Mouse (Mus musculus): ENCODE data around the gene Pfdn6. TPM values are rescaled to one million over a fixed set of nuclear protein-coding genes. Genes with fewer than 3 reads are reported as not detected.

Pfdn6 gene
- polyA plus RNA-seq, 1 experiment from 2014 or later = 132 TPM

DNA sequence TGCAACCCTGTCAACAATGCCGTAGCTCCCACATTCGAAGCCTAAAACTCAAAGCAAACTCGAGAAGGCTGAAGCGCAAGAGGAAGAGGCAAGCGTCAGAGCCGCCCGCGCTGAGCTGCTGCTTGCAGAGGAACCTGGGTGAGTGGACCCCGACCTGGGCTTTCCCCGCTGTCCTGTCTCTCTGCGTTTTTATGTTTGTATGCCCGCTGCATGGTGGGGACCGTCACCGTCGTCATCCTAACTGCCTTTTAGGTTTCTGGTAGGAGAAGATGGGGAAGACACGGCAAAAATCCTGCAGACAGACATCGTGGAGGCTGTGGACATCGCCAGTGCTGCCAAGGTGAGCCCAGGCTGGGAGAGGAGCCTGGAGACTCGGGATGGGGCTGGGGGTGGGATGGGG lies 1.2 kb upstream of the Pfdn6 start:
- Histone ChIP-seq H3K4me3 (peak overlapping the region; percentile 72), H3K4me2 (peak overlapping the region; percentile 93), H3K4me1 (peaks cover 23% of the 10 kb centered on the region), H3K27me3 (no peaks in the 10 kb centered on the region), H3K36me3 (peaks cover 54% of the 10 kb centered on the region), H3K27ac (no peak overlapping the region), H3K9ac (peak overlapping the region; percentile 79), H3K9me3 (no peaks in the 10 kb centered on the region)
- no peak for ATAC-seq (ENCODE audit: insufficient number of reproducible peaks, low FRiP score, low TSS enrichment, low read depth)
- WGBS = 53% methylated on average over 19 of the region's 19 CpGs

GRCm38 (mm10) chr17:33940981-33941380 lies 838 bp upstream of the Pfdn6 start:
- Histone ChIP-seq H3K9me3 (no peaks in the 10 kb centered on the region), H3K4me2 (peak overlapping the region; percentile 93), H3K27ac (no peak overlapping the region), H3K4me3 (peak overlapping the region; percentile 72), H3K36me3 (peaks cover 52% of the 10 kb centered on the region), H3K9ac (peak overlapping the region; percentile 79), H3K27me3 (no peaks in the 10 kb centered on the region), H3K4me1 (peaks cover 23% of the 10 kb centered on the region)
- ATAC-seq (ENCODE audit: insufficient number of reproducible peaks, low FRiP score, low TSS enrichment, low read depth) = no peak
- 2% methylated on average over 26 of the region's 26 CpGs for WGBS

- H3K4me3 ChIP-seq = no peak overlapping the region
- H3K9ac ChIP-seq = no peak overlapping the region
- peak overlapping the region; percentile 93; the same call in 1 of the 2 replicates for H3K4me2 ChIP-seq
- no peaks in the 10 kb centered on the region for H3K9me3 ChIP-seq
- no peak for ATAC-seq (ENCODE audit: insufficient number of reproducible peaks, low FRiP score, low TSS enrichment, low read depth)
- H3K27ac ChIP-seq = no peak overlapping the region
- 81% methylated on average over 11 of the region's 11 CpGs for WGBS
- H3K36me3 ChIP-seq = peaks cover 49% of the 10 kb centered on the region
- peaks cover 23% of the 10 kb centered on the region for H3K4me1 ChIP-seq
- no peaks in the 10 kb centered on the region for H3K27me3 ChIP-seq
These were observed 1.4 kb downstream of the Pfdn6 start for GRCm38 (mm10) chr17:33938783-33939182.

GRCm38 (mm10) chr17:33936993-33937392 lies 3.1 kb downstream of the Pfdn6 start:
- Histone ChIP-seq H3K4me3 (no peak overlapping the region), H3K27me3 (no peaks in the 10 kb centered on the region), H3K4me2 (no peak overlapping the region), H3K4me1 (peaks cover 25% of the 10 kb centered on the region), H3K9me3 (no peaks in the 10 kb centered on the region), H3K36me3 (peaks cover 57% of the 10 kb centered on the region), H3K27ac (no peak overlapping the region), H3K9ac (no peak overlapping the region)
- 87% methylated on average over 15 of the region's 15 CpGs for WGBS
- ATAC-seq (ENCODE audit: insufficient number of reproducible peaks, low FRiP score, low TSS enrichment, low read depth) = no peak

GRCm38 (mm10) chr17:33935422-33936055 lies 4.6 kb downstream of the Pfdn6 start:
- H3K9me3 ChIP-seq = no peaks in the 10 kb centered on the region
- no peak overlapping the region for H3K4me2 ChIP-seq
- WGBS = 89% methylated on average over 21 of the region's 21 CpGs
- H3K4me3 ChIP-seq = no peak overlapping the region
- H3K27ac ChIP-seq = no peak overlapping the region
- peaks cover 27% of the 10 kb centered on the region for H3K4me1 ChIP-seq
- H3K27me3 ChIP-seq = no peaks in the 10 kb centered on the region
- no peak overlapping the region for H3K9ac ChIP-seq
- no peak for ATAC-seq (ENCODE audit: insufficient number of reproducible peaks, low FRiP score, low TSS enrichment, low read depth)
- peaks cover 59% of the 10 kb centered on the region for H3K36me3 ChIP-seq

- Histone ChIP-seq H3K4me2 (no peak overlapping the region), H3K9ac (no peak overlapping the region), H3K4me1 (peaks cover 30% of the 10 kb centered on the region), H3K4me3 (no peak overlapping the region), H3K9me3 (no peaks in the 10 kb centered on the region), H3K36me3 (peaks cover 52% of the 10 kb centered on the region), H3K27ac (no peak overlapping the region), H3K27me3 (no peaks in the 10 kb centered on the region)
- ATAC-seq (ENCODE audit: insufficient number of reproducible peaks, low FRiP score, low TSS enrichment, low read depth) = no peak
- WGBS = 93% methylated on average over 15 of the region's 15 CpGs
These were observed 7.2 kb downstream of the Pfdn6 start for GRCm38 (mm10) chr17:33932970-33933369.

GRCm38 (mm10) chr17:33932448-33932847 lies 7.7 kb downstream of the Pfdn6 start:
- Histone ChIP-seq H3K9me3 (no peaks in the 10 kb centered on the region), H3K36me3 (peaks cover 53% of the 10 kb centered on the region), H3K27me3 (no peaks in the 10 kb centered on the region), H3K9ac (no peak overlapping the region), H3K27ac (no peak overlapping the region), H3K4me3 (no peak overlapping the region), H3K4me2 (no peak overlapping the region), H3K4me1 (peaks cover 32% of the 10 kb centered on the region)
- ATAC-seq (ENCODE audit: insufficient number of reproducible peaks, low FRiP score, low TSS enrichment, low read depth) = no peak
- 89% methylated on average over 14 of the region's 14 CpGs for WGBS

DNA sequence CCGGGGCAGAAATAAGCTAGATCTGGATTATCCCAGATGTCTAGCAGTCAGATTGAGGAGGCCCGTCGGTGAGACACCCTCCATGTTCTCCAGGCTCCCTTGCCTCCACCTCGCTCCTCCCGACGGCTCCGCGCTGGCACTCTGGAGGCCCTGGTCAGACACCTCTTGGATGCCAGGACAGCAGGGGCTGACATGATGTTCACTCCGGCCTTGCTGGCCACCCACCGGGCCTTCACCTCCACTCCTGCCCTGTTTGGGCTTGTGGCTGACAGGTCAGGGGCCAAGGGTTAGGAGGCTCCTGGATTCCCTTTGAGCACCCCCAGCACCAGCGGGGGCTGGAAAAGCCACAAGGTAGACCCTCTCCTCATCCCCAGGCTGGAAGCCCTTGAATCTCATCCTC lies 8.2 kb downstream of the Pfdn6 start:
- ATAC-seq (ENCODE audit: insufficient number of reproducible peaks, low FRiP score, low TSS enrichment, low read depth) = no peak
- WGBS = 92% methylated on average over 11 of the region's 11 CpGs
- H3K9ac ChIP-seq = no peak overlapping the region
- no peak overlapping the region for H3K4me2 ChIP-seq
- H3K36me3 ChIP-seq = peaks cover 52% of the 10 kb centered on the region
- no peak overlapping the region for H3K4me3 ChIP-seq
- H3K9me3 ChIP-seq = no peaks in the 10 kb centered on the region
- H3K27me3 ChIP-seq = no peaks in the 10 kb centered on the region
- H3K27ac ChIP-seq = no peak overlapping the region
- peaks cover 32% of the 10 kb centered on the region for H3K4me1 ChIP-seq

- H3K27me3 ChIP-seq = no peaks in the 10 kb centered on the region
- ATAC-seq (ENCODE audit: insufficient number of reproducible peaks, low FRiP score, low TSS enrichment, low read depth) = no peak
- H3K4me1 ChIP-seq = peaks cover 32% of the 10 kb centered on the region
- H3K36me3 ChIP-seq = peaks cover 48% of the 10 kb centered on the region
- H3K27ac ChIP-seq = peak overlapping the region; percentile 97
- peak overlapping the region; percentile 76 for H3K9ac ChIP-seq
- WGBS = 32% methylated on average over 18 of the region's 18 CpGs
- peak overlapping the region; percentile 87 for H3K4me3 ChIP-seq
- H3K4me2 ChIP-seq = peak overlapping the region; percentile 97
- H3K9me3 ChIP-seq = no peaks in the 10 kb centered on the region
These were observed 8.8 kb downstream of the Pfdn6 start for GRCm38 (mm10) chr17:33931159-33931866.

- ATAC-seq (ENCODE audit: insufficient number of reproducible peaks, low FRiP score, low TSS enrichment, low read depth) = no peak
- H3K36me3 ChIP-seq = peaks cover 48% of the 10 kb centered on the region
- no peaks in the 10 kb centered on the region for H3K9me3 ChIP-seq
- H3K27ac ChIP-seq = peak overlapping the region; percentile 97
- H3K4me1 ChIP-seq = peaks cover 32% of the 10 kb centered on the region
- WGBS = under 1% methylated on average over 45 of the region's 45 CpGs
- peak overlapping the region; percentile 76 for H3K9ac ChIP-seq
- H3K4me3 ChIP-seq = peak overlapping the region; percentile 87
- no peaks in the 10 kb centered on the region for H3K27me3 ChIP-seq
- peak overlapping the region; percentile 97 for H3K4me2 ChIP-seq
These were observed 9.6 kb downstream of the Pfdn6 start for GRCm38 (mm10) chr17:33930280-33931158.

- ATAC-seq (ENCODE audit: insufficient number of reproducible peaks, low FRiP score, low TSS enrichment, low read depth) = peak; percentile 64
- peak within 1 kb of the TSS; percentile 97 for H3K27ac ChIP-seq
- peak within 1 kb of the TSS; percentile 97 for H3K4me2 ChIP-seq
- H3K9me3 ChIP-seq = no peaks in the 10 kb centered on the region
- peaks cover 34% of the 10 kb centered on the region for H3K4me1 ChIP-seq
- H3K36me3 ChIP-seq = peaks cover 44% of the 10 kb centered on the region
- no peaks in the 10 kb centered on the region for H3K27me3 ChIP-seq
- WGBS = under 1% methylated on average over 74 of the region's 80 CpGs
- peak within 1 kb of the TSS; percentile 76 for H3K9ac ChIP-seq
- peak within 1 kb of the TSS; percentile 87 for H3K4me3 ChIP-seq
These were observed 10.5 kb downstream of the Pfdn6 start, which contains the start of gene Rgl2 for GRCm38 (mm10) chr17:33929371-33930279. Rgl2 (plus strand) TSS chr17:33929543.
